Mouse (Mus musculus) lung, postnatal 14 days (tissue): ENCODE results near the gene Carns1.
A peak's percentile ranks its signal among the peaks of the same experiment; 100 is the strongest.

Experiments used
- DNase-seq: peaks from one replicate; pipeline ENCODE4 v3.0.0; 2021

Gene Carns1

GRCm38 (mm10) chr19:4170723-4171392 is 4.4 kb downstream of the Carns1 start:
- no peak for DNase-seq

GRCm38 (mm10) chr19:4169810-4170209 is 5.5 kb downstream of the Carns1 start:
- DNase-seq: no peak

- peak; percentile 100 for DNase-seq
Observed at GRCm38 (mm10) chr19:4169378-4169784, 5.9 kb downstream of the Carns1 start.

GRCm38 (mm10) chr19:4166678-4167476 is 8.4 kb downstream of the Carns1 start:
- no peak for DNase-seq

GRCm38 (mm10) chr19:4164721-4165120 is 10.6 kb downstream of the Carns1 start:
- DNase-seq: no peak

GRCm38 (mm10) chr19:4164100-4164499 is 11.2 kb downstream of the Carns1 start:
- DNase-seq: no peak

- no peak for DNase-seq
Observed at GRCm38 (mm10) chr19:4163543-4163887, 11.8 kb downstream of the Carns1 start.

- DNase-seq: peak; percentile 97
Observed at GRCm38 (mm10) chr19:4162646-4163542, 12.4 kb downstream of the Carns1 start, which contains the start of gene Rps6kb2. Gene Rps6kb2 (minus strand): TSS chr19:4163354.

GRCm38 (mm10) chr19:4159049-4159448 is 16.2 kb downstream of the Carns1 start:
- DNase-seq: no peak

- no peak for DNase-seq
Observed at GRCm38 (mm10) chr19:4156771-4157170, 18.5 kb downstream of the Carns1 start.

- no peak for DNase-seq
Observed at GRCm38 (mm10) chr19:4156073-4156579, 19.2 kb downstream of the Carns1 start.

- no peak for DNase-seq
Observed at GRCm38 (mm10) chr19:4155223-4156072, 19.8 kb downstream of the Carns1 start.

- no peak for DNase-seq
Observed at GRCm38 (mm10) chr19:4154437-4155222, 20.6 kb downstream of the Carns1 start.

- no peak for DNase-seq
Observed at GRCm38 (mm10) chr19:4153232-4153654, 22.0 kb downstream of the Carns1 start, which contains the start of gene Ptprcap. Gene Ptprcap (plus strand): TSS chr19:4153604.

GRCm38 (mm10) chr19:4152445-4153231 is 22.6 kb downstream of the Carns1 start:
- DNase-seq: no peak

GRCm38 (mm10) chr19:4151898-4152297 is 23.4 kb downstream of the Carns1 start:
- DNase-seq: no peak

- DNase-seq: no peak
Observed at GRCm38 (mm10) chr19:4151488-4151860, 23.8 kb downstream of the Carns1 start.

- DNase-seq: no peak
Observed at GRCm38 (mm10) chr19:4150567-4151487, 24.5 kb downstream of the Carns1 start.
